Mouse (Mus musculus) bone marrow, adult 2 months (tissue): ENCODE measurements around the gene Irs2.

Source experiments
- CTCF ChIP-seq: fragments of 200-500 bp; IDR thresholded peaks from 2 replicates; pipeline ENCODE4 v1.5.1; 2011; ENCODE audit warnings: low read length, control low read depth; ENCODE audit not compliant: control insufficient read depth, insufficient read depth
- POLR2A ChIP-seq: fragments of 200-500 bp; IDR thresholded peaks from 2 replicates; pipeline ENCODE4 v1.6.1; 2011; ENCODE audit warnings: low read depth, mild to moderate bottlenecking, control low read depth, low read length, borderline replicate concordance; ENCODE audit not compliant: control insufficient read depth

DNA sequence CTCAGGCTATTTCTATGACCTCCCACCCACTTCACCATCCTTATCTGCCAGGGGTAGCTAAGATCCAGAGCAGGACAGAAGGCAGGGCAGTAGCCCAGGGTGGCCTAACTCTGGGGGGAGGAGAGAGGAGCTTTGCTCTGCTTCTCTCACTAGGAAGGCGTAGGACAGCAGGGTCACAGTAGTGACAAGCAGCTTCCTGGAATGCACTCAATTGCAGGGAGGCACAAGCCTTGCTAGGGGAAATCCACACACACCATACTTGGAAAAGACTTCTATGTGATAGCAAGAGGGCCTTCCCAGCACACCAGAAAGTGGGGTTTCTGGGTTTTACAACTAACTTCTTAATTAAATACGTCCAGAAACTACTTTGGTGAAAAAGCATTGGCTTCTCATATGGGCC lies 12.5 kb downstream of the Irs2 start:
- TF ChIP-seq CTCF: no peak
- no peak for TF ChIP-seq POLR2A
